Mouse (Mus musculus): ENCODE data around the gene Defb45. TPM values are rescaled to one million over a fixed set of nuclear protein-coding genes. Genes with fewer than 3 reads are reported as not detected.

The Defb45 gene
- polyA plus RNA-seq, 1 experiment from 2014 or later, result not detected

DNA sequence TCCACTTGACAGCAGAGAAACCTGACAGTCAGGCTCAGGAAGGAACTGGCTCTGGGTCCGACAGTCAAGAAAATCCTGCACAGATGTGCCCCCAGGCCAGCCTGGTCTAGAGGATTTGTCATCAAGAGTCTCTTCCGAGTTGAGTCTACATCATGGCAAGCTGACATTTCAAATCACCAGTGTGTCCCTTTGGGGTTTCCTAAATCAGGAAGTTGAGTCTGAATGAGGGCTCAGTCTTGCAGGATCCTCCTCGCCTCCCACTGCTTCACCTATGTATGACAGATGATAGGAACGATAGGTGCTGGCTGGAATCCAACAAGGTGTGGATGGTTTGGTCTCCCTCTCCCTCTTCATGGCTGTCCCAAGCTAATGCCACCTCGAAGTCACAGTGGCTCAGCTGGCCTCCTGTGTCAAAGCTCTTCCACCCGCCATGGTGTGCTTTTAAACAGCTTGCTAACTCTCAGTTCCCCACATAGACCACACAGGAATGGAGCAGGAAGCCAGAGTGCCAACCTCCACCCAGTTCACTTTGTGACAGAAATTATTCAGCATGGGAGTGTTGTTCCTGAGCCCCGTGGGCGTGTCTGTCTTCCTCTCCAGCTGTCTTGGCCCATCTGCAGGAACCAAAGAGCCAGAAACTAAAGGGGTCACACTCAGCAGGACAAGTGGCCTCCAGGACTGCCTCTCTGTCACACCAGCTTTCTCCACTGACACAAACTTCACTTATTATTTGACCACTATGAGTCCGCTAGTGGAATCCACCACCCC is 21.4 kb upstream of the Defb45 start:
- ATAC-seq (ENCODE audit: low read depth), result no peak
- DNase-seq (ENCODE audit: low spot score), result no peak
- Histone ChIP-seq H3K4me2 (ENCODE audit: low read depth, low read length) (no peak overlapping the region), H3K27me3 (replicated peaks; ENCODE audit: control insufficient read depth, insufficient read depth, low read length) (peaks cover 4% of the 10 kb centered on the region; the same call in 1 of the 2 replicates), H3K4me3 (ENCODE audit: low read depth, low read length) (no peak overlapping the region), H3K9me3 (ENCODE audit: control insufficient read depth, low read length) (no peaks in the 10 kb centered on the region), H3K27ac (replicated peaks; ENCODE audit: low read depth, low read length) (no peak overlapping the region), H3K9ac (ENCODE audit: low read depth, low read length) (no peak overlapping the region), H3K4me1 (ENCODE audit: control insufficient read depth, insufficient read depth, low read length) (no peaks in the 10 kb centered on the region), H3K36me3 (ENCODE audit: control insufficient read depth, insufficient read depth, low read length) (no peaks in the 10 kb centered on the region)
- 66% methylated on average over 9 of the region's 9 CpGs for WGBS

DNA sequence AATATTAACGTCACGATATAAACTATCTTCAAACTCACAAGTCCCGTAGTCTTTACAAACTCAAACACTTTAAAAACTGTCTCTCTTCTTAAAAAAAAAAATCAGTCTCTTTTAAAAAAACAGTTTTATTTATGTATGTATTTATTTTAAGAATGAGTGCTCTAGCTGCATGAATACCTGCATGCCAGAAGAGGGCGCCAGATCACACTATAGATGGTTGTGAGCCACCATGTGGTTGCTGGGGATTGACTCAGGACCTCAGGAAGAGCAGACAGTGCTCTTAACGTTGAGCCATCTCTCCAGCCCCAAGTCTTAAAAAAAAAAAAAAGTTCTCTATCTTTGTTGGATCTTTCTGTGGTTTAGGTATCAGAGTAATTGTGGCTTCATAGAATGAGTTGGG is 18.2 kb upstream of the Defb45 start:
- no peaks in the 10 kb centered on the region for H3K9me3 ChIP-seq (ENCODE audit: control insufficient read depth, low read length)
- WGBS, result 61% methylated on average over 5 of the region's 5 CpGs
- H3K4me2 ChIP-seq (ENCODE audit: low read depth, low read length), result no peak overlapping the region
- no peaks in the 10 kb centered on the region for H3K4me1 ChIP-seq (ENCODE audit: control insufficient read depth, insufficient read depth, low read length)
- DNase-seq (ENCODE audit: low spot score) (no peak), ATAC-seq (ENCODE audit: low read depth) (no peak)
- no peak overlapping the region for H3K27ac ChIP-seq (replicated peaks; ENCODE audit: low read depth, low read length)
- no peaks in the 10 kb centered on the region for H3K36me3 ChIP-seq (ENCODE audit: control insufficient read depth, insufficient read depth, low read length)
- no peaks in the 10 kb centered on the region for H3K27me3 ChIP-seq (replicated peaks; ENCODE audit: control insufficient read depth, insufficient read depth, low read length)
- H3K9ac ChIP-seq (ENCODE audit: low read depth, low read length), result no peak overlapping the region
- no peak overlapping the region for H3K4me3 ChIP-seq (ENCODE audit: low read depth, low read length)

DNA sequence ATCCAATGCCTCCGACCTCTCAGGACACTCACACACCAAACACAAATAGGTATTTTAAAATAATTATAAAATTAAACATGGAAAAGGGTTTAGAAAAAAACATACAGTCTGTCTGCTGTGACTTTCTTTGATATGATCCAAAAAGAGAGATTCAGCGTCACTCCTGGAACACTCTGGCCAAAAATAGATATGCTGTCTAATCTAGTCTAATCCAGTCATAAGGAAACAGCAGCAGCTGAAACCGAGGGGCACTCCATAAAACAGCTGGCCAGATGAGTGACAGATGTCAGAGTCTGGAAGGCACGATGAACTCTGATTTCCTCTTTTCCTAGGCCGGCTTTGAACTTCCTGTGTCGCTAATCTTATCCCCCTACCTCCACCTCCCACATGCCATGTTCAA is 17.3 kb upstream of the Defb45 start:
- DNase-seq (ENCODE audit: low spot score) (no peak), ATAC-seq (ENCODE audit: low read depth) (no peak)
- 61% methylated on average over 6 of the region's 6 CpGs for WGBS
- H3K4me2 ChIP-seq (ENCODE audit: low read depth, low read length), result no peak overlapping the region
- no peaks in the 10 kb centered on the region for H3K36me3 ChIP-seq (ENCODE audit: control insufficient read depth, insufficient read depth, low read length)
- no peak overlapping the region for H3K27ac ChIP-seq (replicated peaks; ENCODE audit: low read depth, low read length)
- H3K9ac ChIP-seq (ENCODE audit: low read depth, low read length), result no peak overlapping the region
- H3K4me3 ChIP-seq (ENCODE audit: low read depth, low read length), result no peak overlapping the region
- H3K4me1 ChIP-seq (ENCODE audit: control insufficient read depth, insufficient read depth, low read length), result no peaks in the 10 kb centered on the region
- no peaks in the 10 kb centered on the region for H3K27me3 ChIP-seq (replicated peaks; ENCODE audit: control insufficient read depth, insufficient read depth, low read length)
- H3K9me3 ChIP-seq (ENCODE audit: control insufficient read depth, low read length), result no peaks in the 10 kb centered on the region

DNA sequence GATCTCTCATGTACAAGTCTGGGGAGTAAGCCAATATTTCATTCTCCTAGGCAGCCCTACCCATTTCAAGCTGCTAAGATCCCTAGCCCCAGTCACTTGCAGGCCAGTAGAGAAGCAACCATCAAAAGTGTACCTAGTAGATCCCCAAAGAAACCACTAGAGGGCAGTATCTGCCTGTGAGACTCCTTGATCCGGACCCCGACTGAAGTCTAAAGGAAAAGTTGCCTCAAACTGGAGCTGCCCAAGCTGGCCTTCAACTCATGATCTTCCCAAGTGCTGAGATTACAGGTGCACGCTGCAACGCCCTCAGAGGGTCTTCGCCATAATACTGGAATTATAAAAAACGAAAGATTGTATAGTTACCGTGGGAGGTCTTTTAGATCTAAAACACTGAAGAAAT is 16.4 kb upstream of the Defb45 start:
- H3K4me2 ChIP-seq (ENCODE audit: low read depth, low read length), result no peak overlapping the region
- H3K9me3 ChIP-seq (ENCODE audit: control insufficient read depth, low read length), result no peaks in the 10 kb centered on the region
- no peaks in the 10 kb centered on the region for H3K4me1 ChIP-seq (ENCODE audit: control insufficient read depth, insufficient read depth, low read length)
- H3K27me3 ChIP-seq (replicated peaks; ENCODE audit: control insufficient read depth, insufficient read depth, low read length), result no peaks in the 10 kb centered on the region
- ATAC-seq (ENCODE audit: low read depth), result peak; percentile 74
- DNase-seq (ENCODE audit: low spot score), result peak; percentile 81
- WGBS, result 10% methylated on average over 7 of the region's 7 CpGs
- no peaks in the 10 kb centered on the region for H3K36me3 ChIP-seq (ENCODE audit: control insufficient read depth, insufficient read depth, low read length)
- H3K9ac ChIP-seq (ENCODE audit: low read depth, low read length), result no peak overlapping the region
- H3K27ac ChIP-seq (replicated peaks; ENCODE audit: low read depth, low read length), result no peak overlapping the region
- no peak overlapping the region for H3K4me3 ChIP-seq (ENCODE audit: low read depth, low read length)

DNA sequence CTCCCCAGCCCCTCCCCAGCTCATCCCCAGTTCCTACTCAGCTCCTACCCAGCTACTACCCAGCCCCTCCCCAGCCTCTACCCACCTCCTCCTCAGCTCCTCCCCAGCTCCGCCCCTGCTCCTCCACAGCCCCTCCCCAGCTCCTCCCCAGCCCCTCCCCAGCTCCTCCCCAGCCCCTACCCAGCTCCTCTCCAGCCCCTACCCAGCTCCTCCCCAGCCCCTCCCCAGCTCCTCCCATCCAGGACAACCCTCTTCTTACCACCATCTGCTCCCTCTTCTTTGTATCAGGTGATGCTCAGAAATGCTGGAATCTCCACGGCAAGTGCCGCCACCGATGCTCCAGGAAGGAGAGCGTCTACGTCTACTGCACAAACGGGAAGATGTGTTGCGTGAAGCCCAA is 13.0 kb upstream of the Defb45 start:
- Histone ChIP-seq H3K9me3 (ENCODE audit: control insufficient read depth, low read length) (no peaks in the 10 kb centered on the region), H3K27me3 (replicated peaks; ENCODE audit: control insufficient read depth, insufficient read depth, low read length) (no peaks in the 10 kb centered on the region), H3K4me3 (ENCODE audit: low read depth, low read length) (no peak overlapping the region), H3K4me2 (ENCODE audit: low read depth, low read length) (no peak overlapping the region), H3K36me3 (ENCODE audit: control insufficient read depth, insufficient read depth, low read length) (no peaks in the 10 kb centered on the region), H3K9ac (ENCODE audit: low read depth, low read length) (no peak overlapping the region), H3K4me1 (ENCODE audit: control insufficient read depth, insufficient read depth, low read length) (no peaks in the 10 kb centered on the region), H3K27ac (replicated peaks; ENCODE audit: low read depth, low read length) (no peak overlapping the region)
- 33% methylated on average over 7 of the region's 8 CpGs for WGBS
- ATAC-seq (ENCODE audit: low read depth) (no peak), DNase-seq (ENCODE audit: low spot score) (no peak)

DNA sequence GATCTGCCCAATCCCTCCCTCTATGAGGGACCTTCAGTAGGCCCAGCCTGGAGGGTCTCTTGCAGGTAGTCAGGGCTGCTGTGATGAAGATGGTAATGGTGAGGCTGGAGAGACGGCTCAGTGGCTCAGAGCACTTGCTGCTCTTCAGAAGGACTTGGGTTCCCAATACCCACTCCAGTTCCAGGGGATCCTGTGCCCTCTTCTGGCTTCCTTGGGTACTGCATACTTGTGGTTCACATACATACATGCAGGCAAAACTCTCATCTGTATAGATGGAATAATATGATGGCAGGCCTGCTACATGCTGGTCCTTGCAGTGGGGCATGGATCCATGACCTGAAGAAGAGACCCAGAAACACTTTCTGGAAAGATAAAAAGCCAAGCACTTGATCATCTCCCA is 9.5 kb upstream of the Defb45 start:
- no peak overlapping the region for H3K4me3 ChIP-seq (ENCODE audit: low read depth, low read length)
- no peaks in the 10 kb centered on the region for H3K4me1 ChIP-seq (ENCODE audit: control insufficient read depth, insufficient read depth, low read length)
- H3K4me2 ChIP-seq (ENCODE audit: low read depth, low read length), result no peak overlapping the region
- DNase-seq (ENCODE audit: low spot score) (no peak), ATAC-seq (ENCODE audit: low read depth) (no peak)
- H3K27me3 ChIP-seq (replicated peaks; ENCODE audit: control insufficient read depth, insufficient read depth, low read length), result no peaks in the 10 kb centered on the region
- no peaks in the 10 kb centered on the region for H3K9me3 ChIP-seq (ENCODE audit: control insufficient read depth, low read length)
- H3K36me3 ChIP-seq (ENCODE audit: control insufficient read depth, insufficient read depth, low read length), result no peaks in the 10 kb centered on the region
- H3K9ac ChIP-seq (ENCODE audit: low read depth, low read length), result no peak overlapping the region
- WGBS, result 87% methylated on average over 1 of the region's 1 CpGs
- no peak overlapping the region for H3K27ac ChIP-seq (replicated peaks; ENCODE audit: low read depth, low read length)

DNA sequence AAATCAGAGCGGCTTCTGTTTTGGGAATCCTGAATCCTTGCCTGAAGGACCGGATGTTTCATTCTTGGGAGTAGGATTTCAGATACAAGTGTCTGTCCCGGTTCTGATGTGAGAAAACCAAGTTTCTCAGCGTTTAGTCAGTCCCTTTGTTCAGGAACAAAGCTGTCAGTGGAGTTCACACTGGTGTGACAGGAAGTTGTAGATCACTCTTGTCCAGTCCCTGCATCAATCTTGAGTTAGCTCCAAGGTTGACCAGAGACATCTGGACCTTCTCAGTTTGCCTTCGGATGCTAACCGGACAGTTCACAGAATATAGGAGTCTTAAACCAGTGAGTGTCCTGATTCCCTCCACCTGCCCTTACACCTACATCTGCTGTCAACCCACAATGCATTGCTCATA is 8.5 kb upstream of the Defb45 start:
- Histone ChIP-seq H3K27me3 (replicated peaks; ENCODE audit: control insufficient read depth, insufficient read depth, low read length) (no peaks in the 10 kb centered on the region), H3K4me1 (ENCODE audit: control insufficient read depth, insufficient read depth, low read length) (no peaks in the 10 kb centered on the region), H3K4me3 (ENCODE audit: low read depth, low read length) (no peak overlapping the region), H3K27ac (replicated peaks; ENCODE audit: low read depth, low read length) (no peak overlapping the region), H3K4me2 (ENCODE audit: low read depth, low read length) (no peak overlapping the region), H3K36me3 (ENCODE audit: control insufficient read depth, insufficient read depth, low read length) (no peaks in the 10 kb centered on the region), H3K9me3 (ENCODE audit: control insufficient read depth, low read length) (no peaks in the 10 kb centered on the region), H3K9ac (ENCODE audit: low read depth, low read length) (no peak overlapping the region)
- 50% methylated on average over 6 of the region's 6 CpGs for WGBS
- DNase-seq (ENCODE audit: low spot score), result no peak
- no peak for ATAC-seq (ENCODE audit: low read depth)

DNA sequence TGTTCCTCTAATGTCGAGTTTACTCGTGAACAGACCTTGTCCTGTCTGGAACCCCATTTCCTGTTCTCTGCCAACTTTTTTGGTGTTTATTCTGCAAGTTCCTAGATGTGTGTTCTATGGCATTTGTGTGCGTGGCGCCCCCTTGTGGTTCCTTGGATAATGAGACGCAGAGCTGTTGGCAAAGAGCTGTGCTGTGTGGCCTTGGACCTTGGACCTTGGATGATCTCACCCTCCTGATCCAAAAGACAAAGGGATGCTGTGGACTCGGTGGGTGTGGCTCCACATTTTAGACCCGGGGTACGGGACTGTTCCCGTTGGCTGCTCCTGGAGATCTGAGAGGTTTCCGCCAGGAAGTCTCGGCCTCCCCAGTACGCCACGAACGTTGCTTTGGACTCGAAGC is 4.9 kb upstream of the Defb45 start, which contains the start of gene Defb36:
TSS of gene Defb36 (plus strand) at position 271 of the 400 bp plus-strand sequence.
- Histone ChIP-seq H3K4me3 (ENCODE audit: low read depth, low read length) (no peak within 1 kb of the TSS), H3K9me3 (ENCODE audit: control insufficient read depth, low read length) (no peaks in the 10 kb centered on the region), H3K27ac (replicated peaks; ENCODE audit: low read depth, low read length) (no peak within 1 kb of the TSS), H3K36me3 (ENCODE audit: control insufficient read depth, insufficient read depth, low read length) (no peaks in the 10 kb centered on the region), H3K27me3 (replicated peaks; ENCODE audit: control insufficient read depth, insufficient read depth, low read length) (no peaks in the 10 kb centered on the region), H3K4me2 (ENCODE audit: low read depth, low read length) (no peak within 1 kb of the TSS), H3K4me1 (ENCODE audit: control insufficient read depth, insufficient read depth, low read length) (no peaks in the 10 kb centered on the region), H3K9ac (ENCODE audit: low read depth, low read length) (no peak within 1 kb of the TSS)
- ATAC-seq (ENCODE audit: low read depth), result no peak
- 80% methylated on average over 15 of the region's 15 CpGs for WGBS
- no peak for DNase-seq (ENCODE audit: low spot score)

DNA sequence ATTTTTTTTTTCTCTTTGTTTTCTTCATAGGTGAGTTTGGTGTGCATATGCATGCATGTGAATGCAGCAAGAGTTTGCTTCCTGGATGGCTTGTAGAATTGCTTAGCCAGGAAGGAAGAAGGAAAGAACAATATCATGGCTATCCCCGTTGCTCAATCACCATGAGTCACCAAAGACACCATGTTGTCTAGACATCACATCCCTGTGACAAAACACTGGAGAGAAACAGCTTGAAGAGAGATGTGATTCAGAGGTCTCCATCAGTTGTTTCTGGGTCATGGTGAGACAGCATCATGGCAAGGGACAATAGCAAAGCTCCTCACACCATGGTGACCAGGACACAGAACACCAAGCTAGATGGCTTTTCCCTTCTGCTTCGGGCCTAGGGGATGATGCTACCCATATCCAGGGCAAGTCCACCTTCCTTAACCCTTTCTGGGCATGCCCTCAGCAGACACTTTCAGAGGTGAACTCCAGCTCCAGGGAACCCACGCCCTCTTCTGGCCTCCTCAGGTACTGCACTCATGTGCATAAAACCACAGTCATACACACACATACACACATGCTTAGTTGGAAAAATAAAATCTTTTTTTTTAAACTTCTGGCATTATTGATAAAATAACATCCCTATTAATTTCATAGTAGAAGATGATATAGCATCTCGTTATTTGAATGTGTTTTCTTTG is 2.2 kb upstream of the Defb45 start:
- H3K9me3 ChIP-seq (ENCODE audit: control insufficient read depth, low read length), result no peaks in the 10 kb centered on the region
- H3K4me1 ChIP-seq (ENCODE audit: control insufficient read depth, insufficient read depth, low read length), result no peaks in the 10 kb centered on the region
- no peak overlapping the region for H3K9ac ChIP-seq (ENCODE audit: low read depth, low read length)
- no peak overlapping the region for H3K4me3 ChIP-seq (ENCODE audit: low read depth, low read length)
- H3K27me3 ChIP-seq (replicated peaks; ENCODE audit: control insufficient read depth, insufficient read depth, low read length), result no peaks in the 10 kb centered on the region
- no peak for DNase-seq (ENCODE audit: low spot score)
- no peaks in the 10 kb centered on the region for H3K36me3 ChIP-seq (ENCODE audit: control insufficient read depth, insufficient read depth, low read length)
- 75% methylated on average over 4 of the region's 4 CpGs for WGBS
- no peak for ATAC-seq (ENCODE audit: low read depth)
- H3K4me2 ChIP-seq (ENCODE audit: low read depth, low read length), result no peak overlapping the region
- H3K27ac ChIP-seq (replicated peaks; ENCODE audit: low read depth, low read length), result no peak overlapping the region

All from embryonic facial prominence, embryonic 14.5 days (tissue).